Mouse (Mus musculus) limb, embryonic 14.5 days (tissue): Measurements from ENCODE around the gene Tspan4. TPM values are rescaled to one million over a fixed set of nuclear protein-coding genes. Genes with fewer than 3 reads are reported as not detected.

ENCODE experiments used
- ATAC-seq: fragments of 200-750 bp; cut with Nextera tagmentation; 2 replicates; pipeline ENCODE4 v1.8.0; 2017; ENCODE audit warnings: low read depth, moderate number of reproducible peaks, moderate TSS enrichment; ENCODE audit not compliant: low FRiP score
- DNase-seq: peaks from one replicate; pipeline ENCODE4 v3.0.0-alpha.2; 2015; ENCODE audit warnings: low spot score
- H3K27ac ChIP-seq: fragments of 300-500 bp; sonication (generic); replicated peaks from 2 replicates; pipeline ENCODE4 v1.5.1; 2014; ENCODE audit warnings: low read depth, mild to moderate bottlenecking, low read length, moderate library complexity, mixed read lengths
- H3K27me3 ChIP-seq: fragments of 300-500 bp; sonication (generic); 2 replicates; pipeline ENCODE4 v1.6.1; 2014; ENCODE audit warnings: low read length, mixed read lengths; ENCODE audit not compliant: control insufficient read depth, insufficient read depth
- H3K36me3 ChIP-seq: fragments of 300-500 bp; sonication (generic); 2 replicates; pipeline ENCODE4 v1.6.1; 2014; ENCODE audit warnings: mild to moderate bottlenecking, low read length, moderate library complexity, mixed read lengths; ENCODE audit not compliant: control insufficient read depth, insufficient read depth
- H3K4me1 ChIP-seq: fragments of 300-500 bp; sonication (generic); 2 replicates; pipeline ENCODE4 v1.6.1; 2014; ENCODE audit warnings: antibody characterized with exemption, low read length, mixed read lengths; ENCODE audit not compliant: control insufficient read depth, insufficient read depth
- H3K4me2 ChIP-seq: fragments of 300-500 bp; sonication (generic); replicated peaks from 2 replicates; pipeline ENCODE4 v1.6.1; 2014; ENCODE audit warnings: low read depth, mild to moderate bottlenecking, low read length, moderate library complexity; ENCODE audit not compliant: severe bottlenecking
- H3K4me3 ChIP-seq: fragments of 300-500 bp; sonication (generic); replicated peaks from 2 replicates; pipeline ENCODE4 v1.5.1; 2014; ENCODE audit warnings: low read length
- H3K9ac ChIP-seq: fragments of 300-500 bp; sonication (generic); 2 replicates; pipeline ENCODE4 v1.6.1; 2014; ENCODE audit warnings: mild to moderate bottlenecking, low read depth, low read length, moderate library complexity; ENCODE audit not compliant: severe bottlenecking
- H3K9me3 ChIP-seq: fragments of 300-500 bp; sonication (generic); 2 replicates; pipeline ENCODE4 v1.6.1; 2016; ENCODE audit warnings: low read length; ENCODE audit not compliant: control insufficient read depth
- POLR2A ChIP-seq: fragments of 200-500 bp; IDR thresholded peaks from 2 replicates; pipeline ENCODE4 v1.8.0; 2012; ENCODE audit warnings: inconsistent platforms, mild to moderate bottlenecking, moderate library complexity, borderline replicate concordance; ENCODE audit not compliant: insufficient read depth, insufficient read length; ENCODE audit errors: extremely low read depth
- WGBS: fragments of 180-500 bp; shearing (Covaris S2); extraction: QIAGEN DNeasy Blood & Tissue Kit; methylation state at CpG from one replicate; pipeline ENCODE4 v1.1.7; 2014; 5-methylcytosine and 5-hydroxymethylcytosine counted together
- polyA plus RNA-seq, 2 experiments: library from polyadenylated mRNA; depleted of rRNA in 1 of 2; stranded (reverse) in 1 of 2; unstranded in 1 of 2; fragments of >200 nt; fragmentation: Nextera tagmentation in 1 of 2; extraction: Ambion mirVana in 1 of 2; gene quantifications; 2 replicates each; pipeline versions ENCODE4 v1.2.1 to v1.2.3; 2012 to 2014

Gene Tspan4
- polyA plus RNA-seq, 2 experiments: 77.9 to 101 TPM

DNA sequence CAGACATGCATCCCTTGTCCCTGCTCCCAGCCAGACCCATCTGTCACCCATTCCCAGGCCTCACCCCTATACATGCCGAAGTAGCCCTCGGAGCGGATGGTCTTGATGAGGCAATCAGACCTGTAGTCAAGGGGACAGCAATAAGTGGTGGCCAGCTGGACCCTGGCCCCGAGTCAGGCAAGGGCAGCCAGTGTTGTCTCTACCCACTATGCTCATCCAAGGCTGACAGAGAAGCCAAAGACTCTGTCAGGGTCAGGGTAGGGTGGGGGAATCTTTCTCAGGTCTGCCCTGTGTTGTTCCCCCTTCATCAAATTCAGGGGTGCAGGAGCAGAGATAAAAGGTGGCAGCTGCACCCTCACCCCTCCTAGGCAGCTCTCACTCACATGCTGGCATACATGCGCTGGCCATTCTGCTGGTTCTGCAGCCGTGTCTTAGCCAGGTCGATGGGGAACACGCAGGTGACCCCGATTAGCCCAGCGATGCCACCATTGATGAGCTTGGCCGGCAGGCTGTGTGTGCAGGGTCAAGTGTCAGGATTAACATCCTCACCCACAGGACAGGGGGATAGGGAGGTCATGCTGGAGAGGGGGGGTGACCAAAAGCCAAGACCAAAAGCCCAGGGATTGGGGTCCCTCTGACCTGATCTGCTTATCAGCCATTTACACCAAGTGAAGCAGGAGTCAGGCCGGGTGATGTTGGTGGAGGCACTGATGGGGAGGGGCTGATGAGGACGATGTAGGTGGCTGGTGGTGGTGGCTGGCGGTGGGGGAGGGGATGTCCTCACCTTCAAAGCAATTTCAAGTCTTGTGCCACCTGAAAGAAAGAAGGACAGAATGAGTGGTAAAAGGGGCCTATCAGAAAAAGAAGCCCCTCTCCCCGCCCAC is 41.3 kb upstream of the Tspan4 start:
- no peak for TF ChIP-seq POLR2A
- Histone ChIP-seq H3K4me1 (peaks cover 32% of the 10 kb centered on the region), H3K36me3 (peaks cover 39% of the 10 kb centered on the region), H3K9ac (peak overlapping the region; percentile 66), H3K27me3 (no peaks in the 10 kb centered on the region), H3K27ac (no peak overlapping the region), H3K4me3 (peak overlapping the region; percentile 47), H3K9me3 (no peaks in the 10 kb centered on the region), H3K4me2 (peak overlapping the region; percentile 83)
- 68% methylated on average over 15 of the region's 15 CpGs for WGBS
- ATAC-seq (no peak), DNase-seq (no peak)

DNA sequence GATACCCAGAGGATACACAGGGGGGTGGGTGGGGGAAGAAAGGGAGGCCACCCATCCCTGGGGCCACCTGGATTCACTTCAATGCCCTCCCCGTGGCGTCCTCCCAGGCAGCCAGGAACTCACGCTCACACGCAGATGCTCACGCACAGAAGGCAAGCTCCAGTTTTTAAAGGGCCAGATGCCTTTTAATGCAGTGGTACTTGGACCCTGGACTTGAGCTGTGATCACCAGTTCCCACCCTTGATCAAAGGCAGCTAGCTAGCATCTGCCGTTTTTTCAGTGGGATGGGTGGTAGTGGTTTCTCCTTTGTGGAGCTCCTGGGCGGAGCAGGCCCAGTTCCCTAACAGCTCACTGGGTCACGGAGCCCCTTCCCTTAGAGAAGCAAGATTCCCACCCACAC is 40.6 kb upstream of the Tspan4 start:
- DNase-seq (peak; percentile 63), ATAC-seq (no peak)
- Histone ChIP-seq H3K9ac (peak overlapping the region; percentile 66), H3K4me3 (peak overlapping the region; percentile 47), H3K9me3 (no peaks in the 10 kb centered on the region), H3K4me1 (peaks cover 26% of the 10 kb centered on the region), H3K4me2 (peak overlapping the region; percentile 83), H3K27me3 (no peaks in the 10 kb centered on the region), H3K27ac (no peak overlapping the region), H3K36me3 (peaks cover 40% of the 10 kb centered on the region)
- 9% methylated on average over 7 of the region's 8 CpGs for WGBS
- TF ChIP-seq POLR2A: no peak

GRCm38 (mm10) chr7:141435129-141435855 is 39.7 kb upstream of the Tspan4 start:
- H3K9me3 ChIP-seq: no peaks in the 10 kb centered on the region
- WGBS: 3% methylated on average over 17 of the region's 17 CpGs
- peak overlapping the region; percentile 66 for H3K9ac ChIP-seq
- 0 out of 2 replicates have a peak, but pooled peaks have one; percentile 20 for ATAC-seq
- peaks cover 45% of the 10 kb centered on the region for H3K36me3 ChIP-seq
- no peak overlapping the region for H3K27ac ChIP-seq
- no peaks in the 10 kb centered on the region for H3K27me3 ChIP-seq
- H3K4me3 ChIP-seq: peak overlapping the region; percentile 47
- no peak for TF ChIP-seq POLR2A
- peak overlapping the region; percentile 83 for H3K4me2 ChIP-seq
- peaks cover 26% of the 10 kb centered on the region for H3K4me1 ChIP-seq
- no peak for DNase-seq

DNA sequence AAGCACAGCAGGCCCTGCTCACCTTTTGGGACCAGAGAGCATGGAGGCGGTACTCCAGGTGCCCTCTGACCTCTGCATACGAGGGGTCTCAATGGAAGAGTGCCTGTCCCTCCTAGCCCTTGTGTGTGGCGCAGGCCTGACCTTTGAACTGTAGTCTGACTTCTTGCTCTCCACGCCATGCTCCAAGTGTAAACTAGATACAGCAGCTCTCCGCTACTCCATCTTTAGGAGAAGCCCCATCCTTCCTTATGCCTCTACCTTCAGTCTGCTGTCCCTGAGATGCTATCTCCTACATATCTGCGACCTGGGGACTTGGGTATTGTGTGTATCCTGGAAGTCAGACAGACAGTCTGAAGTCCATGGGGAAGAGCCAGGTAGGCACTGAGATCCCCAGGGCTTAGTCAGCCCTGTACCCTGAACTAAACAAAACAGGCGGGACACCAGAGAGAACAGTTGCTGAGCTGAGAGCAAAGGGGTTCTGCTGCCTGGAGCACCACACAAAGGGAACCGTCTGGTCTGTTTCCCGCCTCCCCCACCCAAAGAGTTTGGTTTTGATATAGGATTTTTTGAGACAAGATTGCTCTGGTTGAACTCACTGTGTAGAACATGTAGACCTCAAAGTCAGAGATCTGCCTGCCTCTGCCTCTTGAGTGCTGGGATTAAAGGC is 39.1 kb upstream of the Tspan4 start:
- no peak for ATAC-seq
- H3K4me3 ChIP-seq: no peak overlapping the region; the same call in 1 of the 2 replicates
- no peak for DNase-seq
- H3K4me1 ChIP-seq: peaks cover 26% of the 10 kb centered on the region
- peaks cover 40% of the 10 kb centered on the region for H3K36me3 ChIP-seq
- 88% methylated on average over 9 of the region's 9 CpGs for WGBS
- H3K27me3 ChIP-seq: no peaks in the 10 kb centered on the region
- H3K27ac ChIP-seq: no peak overlapping the region
- H3K9ac ChIP-seq: no peak overlapping the region
- H3K4me2 ChIP-seq: peak overlapping the region; percentile 83
- H3K9me3 ChIP-seq: no peaks in the 10 kb centered on the region
- TF ChIP-seq POLR2A: no peak

GRCm38 (mm10) chr7:141436523-141436892 is 38.5 kb upstream of the Tspan4 start:
- Histone ChIP-seq H3K4me1 (peaks cover 26% of the 10 kb centered on the region), H3K4me3 (peak overlapping the region; percentile 63), H3K4me2 (peak overlapping the region; percentile 91), H3K27ac (no peak overlapping the region), H3K9me3 (no peaks in the 10 kb centered on the region), H3K9ac (peak overlapping the region; percentile 71; the same call in 1 of the 2 replicates), H3K36me3 (peaks cover 40% of the 10 kb centered on the region), H3K27me3 (no peaks in the 10 kb centered on the region)
- no peak for ATAC-seq
- TF ChIP-seq POLR2A: no peak
- no peak for DNase-seq
- WGBS: 71% methylated on average over 2 of the region's 2 CpGs
